Mouse (Mus musculus): ENCODE results near the gene Mdp1. TPM values are rescaled to one million over a fixed set of nuclear protein-coding genes. Genes with fewer than 3 reads are reported as not detected.
A peak's percentile ranks its signal among the peaks of the same experiment; 100 is the strongest.

Mdp1 gene
- polyA plus RNA-seq, 1 experiment: 23.9 TPM

DNA sequence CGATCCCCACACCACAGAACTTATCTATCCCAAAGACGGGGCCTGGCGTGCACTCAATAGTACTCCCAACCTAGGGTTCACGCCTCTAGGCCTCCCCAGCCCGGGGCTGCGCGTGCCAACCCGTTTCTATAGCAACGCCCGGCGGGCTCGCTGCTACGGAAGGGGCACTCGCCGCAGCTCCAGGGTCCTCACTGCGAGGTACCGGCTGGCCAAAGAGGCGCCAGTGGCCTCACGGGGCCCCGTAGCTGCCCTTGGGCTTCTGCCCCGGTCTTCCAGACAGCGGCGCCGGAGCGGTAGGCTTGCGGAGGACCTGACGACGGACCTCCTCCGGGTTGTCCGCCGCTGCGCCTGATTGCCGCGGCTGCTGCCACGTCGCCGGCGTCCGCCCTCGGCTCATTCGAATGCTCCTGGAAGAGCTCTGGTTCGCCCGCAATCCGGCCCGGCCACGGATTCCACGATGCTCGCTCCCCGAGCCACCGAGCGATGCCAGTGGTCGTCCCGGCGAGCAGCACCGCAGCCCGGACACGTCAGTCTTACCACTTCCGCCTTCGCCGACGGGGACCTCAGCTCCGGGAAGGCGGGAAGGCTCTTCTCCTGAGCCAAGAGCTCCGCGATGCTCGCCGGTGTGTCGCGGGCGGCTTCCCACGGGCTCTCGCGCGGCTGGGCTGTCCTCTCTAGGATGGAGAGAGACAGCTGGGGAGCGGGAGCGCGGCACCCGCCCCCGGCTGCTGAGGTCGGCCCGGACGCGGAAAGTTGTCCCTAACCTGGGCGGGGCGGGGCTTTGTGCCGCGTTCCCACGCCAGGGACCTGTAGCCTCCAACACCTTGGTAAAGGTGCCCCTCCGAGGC, 17.0 kb downstream of the Mdp1 start, which contains the start of gene Tm9sf1:
Tm9sf1 (minus strand) TSS at position 747 of the 848 bp plus-strand sequence.
- peak; percentile 12; the same call in 1 of the 2 replicates for TF ChIP-seq POLR2A (IDR thresholded peaks at IDR 0.05; ENCODE audit: low read depth, low read length)
- no peak for TF ChIP-seq CTCF (IDR thresholded peaks at IDR 0.05; ENCODE audit: extremely low read depth, insufficient read length, insufficient replicate concordance, low read depth, low read length)
- under 1% methylated on average over 89 of the region's 89 CpGs for WGBS
- H3K4me3 ChIP-seq (ENCODE audit: low read depth, low read length): peak within 1 kb of the TSS; percentile 93

DNA sequence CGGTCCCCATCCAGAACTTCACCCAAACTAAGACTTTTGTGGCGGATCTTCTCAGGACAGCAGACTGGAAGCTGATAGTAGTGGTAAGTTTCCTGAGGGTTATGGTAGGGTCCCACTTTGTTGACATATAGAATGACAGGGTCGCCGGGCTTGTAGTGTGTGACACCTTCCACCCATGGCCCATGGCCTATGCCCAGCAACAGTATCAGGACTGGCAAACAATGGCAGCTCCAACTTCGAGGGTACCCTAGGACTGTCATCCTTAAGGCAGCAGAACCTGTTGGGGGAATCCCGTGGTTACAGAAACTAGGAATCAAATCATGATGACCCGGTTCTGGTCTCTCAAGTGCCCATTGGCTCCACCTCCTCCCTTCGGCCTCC, 17.6 kb downstream of the Mdp1 start:
- H3K27me3 ChIP-seq (ENCODE audit: control insufficient read depth, insufficient read depth, low read length): no peaks in the 10 kb centered on the region
- TF ChIP-seq POLR2A (IDR thresholded peaks at IDR 0.05; ENCODE audit: low read depth, low read length) (no peak), CTCF (IDR thresholded peaks at IDR 0.05; ENCODE audit: extremely low read depth, insufficient read length, insufficient replicate concordance, low read depth, low read length) (no peak)
- 12% methylated on average over 8 of the region's 8 CpGs for WGBS
- H3K4me3 ChIP-seq (ENCODE audit: low read depth, low read length): peak overlapping the region; percentile 93
- peak overlapping the region; percentile 97 for H3K27ac ChIP-seq (ENCODE audit: insufficient read depth, low read depth, low read length)
- H3K4me1 ChIP-seq (ENCODE audit: control insufficient read depth, insufficient read depth, insufficient read length, low read length): peaks cover 11% of the 10 kb centered on the region; the same call in 1 of the 2 replicates
- peaks cover 31% of the 10 kb centered on the region for H3K36me3 ChIP-seq (ENCODE audit: control insufficient read depth, insufficient read depth, low read length)

More for the DNA sequence above, 17.0 kb downstream of the Mdp1 start, which contains the start of gene Tm9sf1:
- peaks cover 26% of the 10 kb centered on the region for H3K36me3 ChIP-seq (ENCODE audit: control insufficient read depth, insufficient read depth, low read length)
- peak within 1 kb of the TSS; percentile 97 for H3K27ac ChIP-seq (ENCODE audit: insufficient read depth, low read depth, low read length)
- H3K4me1 ChIP-seq (ENCODE audit: control insufficient read depth, insufficient read depth, insufficient read length, low read length): peaks cover 11% of the 10 kb centered on the region; the same call in 1 of the 2 replicates
- no peaks in the 10 kb centered on the region for H3K27me3 ChIP-seq (ENCODE audit: control insufficient read depth, insufficient read depth, low read length)

DNA sequence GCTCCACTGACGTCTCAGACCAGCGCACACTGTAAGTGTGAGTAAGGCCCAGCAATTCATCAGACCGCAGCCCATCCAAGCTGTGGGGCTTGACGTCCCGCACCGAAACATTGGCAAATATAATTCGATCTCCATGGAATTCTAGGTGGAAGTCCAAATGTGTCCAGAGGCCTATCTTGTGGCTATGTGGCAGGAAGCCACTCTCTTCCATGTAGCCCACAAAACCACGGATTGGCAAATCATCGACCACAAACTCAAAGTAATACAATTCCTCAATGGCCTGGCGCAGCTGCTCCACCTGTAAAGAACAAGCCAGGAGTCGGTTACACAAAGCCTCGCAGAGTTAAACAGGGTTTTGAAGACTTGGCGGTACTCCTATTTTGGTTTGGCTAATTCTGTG, 19.0 kb downstream of the Mdp1 start:
- Histone ChIP-seq H3K36me3 (ENCODE audit: control insufficient read depth, insufficient read depth, low read length) (peaks cover 32% of the 10 kb centered on the region), H3K4me3 (ENCODE audit: low read depth, low read length) (no peak overlapping the region), H3K27me3 (ENCODE audit: control insufficient read depth, insufficient read depth, low read length) (no peaks in the 10 kb centered on the region), H3K27ac (ENCODE audit: insufficient read depth, low read depth, low read length) (no peak overlapping the region), H3K4me1 (ENCODE audit: control insufficient read depth, insufficient read depth, insufficient read length, low read length) (peaks cover 11% of the 10 kb centered on the region; the same call in 1 of the 2 replicates)
- 92% methylated on average over 13 of the region's 13 CpGs for WGBS
- TF ChIP-seq CTCF (IDR thresholded peaks at IDR 0.05; ENCODE audit: extremely low read depth, insufficient read length, insufficient replicate concordance, low read depth, low read length) (no peak), POLR2A (IDR thresholded peaks at IDR 0.05; ENCODE audit: low read depth, low read length) (no peak)

DNA sequence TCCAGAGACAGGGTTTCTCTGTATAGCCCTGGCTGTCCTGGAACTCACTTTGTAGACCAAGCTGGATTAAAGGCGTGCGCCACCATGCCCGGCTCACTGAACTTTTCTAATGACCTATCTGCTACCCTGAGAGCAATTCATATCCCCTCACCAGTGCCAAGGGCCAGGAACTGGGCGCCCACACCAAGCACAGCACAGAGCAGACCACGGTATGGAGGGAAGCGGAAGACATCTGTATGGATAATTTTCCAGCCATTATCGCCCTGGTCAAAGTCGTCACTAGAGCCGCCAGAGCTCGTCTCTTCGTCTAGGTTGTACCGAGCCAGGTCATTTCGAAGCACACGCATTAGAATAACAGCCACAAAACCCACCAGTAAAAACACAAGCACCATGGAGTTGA, 19.5 kb downstream of the Mdp1 start:
- no peak overlapping the region for H3K4me3 ChIP-seq (ENCODE audit: low read depth, low read length)
- H3K36me3 ChIP-seq (ENCODE audit: control insufficient read depth, insufficient read depth, low read length): peaks cover 34% of the 10 kb centered on the region
- no peaks in the 10 kb centered on the region for H3K27me3 ChIP-seq (ENCODE audit: control insufficient read depth, insufficient read depth, low read length)
- WGBS: 96% methylated on average over 14 of the region's 14 CpGs
- TF ChIP-seq CTCF (IDR thresholded peaks at IDR 0.05; ENCODE audit: extremely low read depth, insufficient read length, insufficient replicate concordance, low read depth, low read length) (no peak), POLR2A (IDR thresholded peaks at IDR 0.05; ENCODE audit: low read depth, low read length) (no peak)
- no peak overlapping the region for H3K27ac ChIP-seq (ENCODE audit: insufficient read depth, low read depth, low read length)
- peaks cover 11% of the 10 kb centered on the region; the same call in 1 of the 2 replicates for H3K4me1 ChIP-seq (ENCODE audit: control insufficient read depth, insufficient read depth, insufficient read length, low read length)

DNA sequence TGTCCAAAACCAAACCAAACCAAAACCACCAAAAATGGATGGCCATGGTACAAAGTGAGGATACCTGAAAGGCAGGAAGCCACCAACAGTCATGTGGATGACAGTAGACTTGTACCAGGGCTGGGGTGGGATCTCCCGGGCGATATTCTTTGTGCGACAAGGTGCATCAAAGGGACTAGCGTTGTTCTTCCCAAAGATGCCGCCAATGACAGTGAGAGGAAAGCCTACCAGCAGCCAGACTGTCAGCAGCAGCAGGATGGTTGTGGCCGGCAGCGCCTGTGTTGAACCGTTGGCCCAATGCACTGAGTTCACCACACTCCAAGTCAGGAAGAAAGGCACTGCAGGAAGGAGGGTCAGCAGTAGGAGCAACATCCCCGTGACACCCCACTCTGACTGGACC, 22.5 kb downstream of the Mdp1 start, which contains the start of gene Gm49378:
Gm49378 (minus strand) TSS at position 101 of the 400 bp plus-strand sequence.
- Histone ChIP-seq H3K4me3 (ENCODE audit: low read depth, low read length) (no peak within 1 kb of the TSS), H3K27ac (ENCODE audit: insufficient read depth, low read depth, low read length) (no peak within 1 kb of the TSS), H3K4me1 (ENCODE audit: control insufficient read depth, insufficient read depth, insufficient read length, low read length) (peaks cover 7% of the 10 kb centered on the region), H3K36me3 (ENCODE audit: control insufficient read depth, insufficient read depth, low read length) (peaks cover 41% of the 10 kb centered on the region), H3K27me3 (ENCODE audit: control insufficient read depth, insufficient read depth, low read length) (no peaks in the 10 kb centered on the region)
- TF ChIP-seq POLR2A (IDR thresholded peaks at IDR 0.05; ENCODE audit: low read depth, low read length) (no peak), CTCF (IDR thresholded peaks at IDR 0.05; ENCODE audit: extremely low read depth, insufficient read length, insufficient replicate concordance, low read depth, low read length) (no peak)
- 95% methylated on average over 9 of the region's 9 CpGs for WGBS

DNA sequence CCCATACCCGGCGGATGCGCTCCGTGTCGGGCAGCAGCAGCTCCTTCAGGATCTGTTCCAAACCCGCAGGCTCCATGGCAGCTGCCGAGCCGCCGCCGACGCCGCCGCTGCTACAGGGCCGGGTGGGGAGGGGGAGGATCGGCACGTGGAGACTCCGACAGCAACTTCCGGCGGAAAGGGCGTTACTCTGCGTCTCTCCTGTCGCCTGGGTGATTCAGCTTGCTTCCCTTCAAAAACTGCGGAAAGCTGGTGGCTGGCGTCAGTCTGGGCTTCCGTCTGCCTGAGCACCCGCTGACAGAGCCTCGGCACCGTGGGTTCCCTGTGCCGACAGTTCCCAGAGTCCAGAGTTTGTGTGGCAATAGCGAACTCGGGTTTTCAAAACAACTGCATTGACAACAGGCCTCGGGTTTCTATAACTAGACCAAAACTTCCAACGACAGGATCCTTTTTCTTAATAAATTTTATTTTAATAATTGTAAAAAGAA, 24.7 kb downstream of the Mdp1 start, which contains the start of gene Ipo4:
Ipo4 (minus strand) TSS at position 435 of the 485 bp plus-strand sequence.
- peak within 1 kb of the TSS; percentile 73 for H3K4me3 ChIP-seq (ENCODE audit: low read depth, low read length)
- peak; percentile 54; the same call in 1 of the 2 replicates for TF ChIP-seq POLR2A (IDR thresholded peaks at IDR 0.05; ENCODE audit: low read depth, low read length)
- TF ChIP-seq CTCF (IDR thresholded peaks at IDR 0.05; ENCODE audit: extremely low read depth, insufficient read length, insufficient replicate concordance, low read depth, low read length): no peak
- no peaks in the 10 kb centered on the region for H3K27me3 ChIP-seq (ENCODE audit: control insufficient read depth, insufficient read depth, low read length)
- H3K27ac ChIP-seq (ENCODE audit: insufficient read depth, low read depth, low read length): no peak within 1 kb of the TSS; the same call in 1 of the 2 replicates
- peaks cover 45% of the 10 kb centered on the region for H3K36me3 ChIP-seq (ENCODE audit: control insufficient read depth, insufficient read depth, low read length)
- peaks cover 2% of the 10 kb centered on the region; the same call in 1 of the 2 replicates for H3K4me1 ChIP-seq (ENCODE audit: control insufficient read depth, insufficient read depth, insufficient read length, low read length)
- 1% methylated on average over 33 of the region's 33 CpGs for WGBS

Data from small intestine, adult 2 months (tissue).